ENCODE assay signal across 10 mouse cellular contexts in genomic region chr9:109122553-109123085, GRCm38 (mm10). TPM values are rescaled to one million over a fixed set of nuclear protein-coding genes. Genes with fewer than 3 reads are reported as not detected.
DNase-seq lines count a peak whose midpoint lies in the region; ATAC-seq and TF ChIP-seq lines count a peak whose summit lies in the region.
"Had no signal": no experiment of that assay in that cellular context is flagged by ENCODE, and none has a peak within 500 bp of the region (broad histone marks: within the 10 kb centered on the region; RNA-seq: fewer than 3 reads in every experiment).

No protein-coding gene starts in this region.

- TF ChIP-seq CTCF in midbrain, postnatal 0 days (IDR thresholded peaks at IDR 0.05), result peak; percentile 79

- no peak for ATAC-seq in midbrain, postnatal 0 days (ENCODE audit: low FRiP score)

- no peak overlapping the region for H3K4me2 ChIP-seq in midbrain, postnatal 0 days (ENCODE audit: low read depth, low read length, poor library complexity, severe bottlenecking)
- H3K4me2 ChIP-seq: liver, embryonic 13.5 days had no signal

- H3K4me3 ChIP-seq in midbrain, postnatal 0 days (ENCODE audit: low read depth, low read length), result no peak overlapping the region
- H3K4me3 ChIP-seq: liver, embryonic 13.5 days had no signal

- no peak overlapping the region for H3K9ac ChIP-seq in midbrain, postnatal 0 days (replicated peaks; ENCODE audit: low read length, poor library complexity, severe bottlenecking)
- H3K9ac ChIP-seq: liver, embryonic 13.5 days had no signal

- peaks cover 9% of the 10 kb centered on the region for H3K36me3 ChIP-seq in midbrain, postnatal 0 days (ENCODE audit: insufficient read depth, low read length)

- no peaks in the 10 kb centered on the region for H3K9me3 ChIP-seq in midbrain, postnatal 0 days (ENCODE audit: low read length)
- H3K9me3 ChIP-seq: liver, embryonic 13.5 days had no signal

- peak; percentile 22 for DNase-seq in cerebellum, adult 11 months
- DNase-seq in cerebellum, adult 11-12 months, result no peak
- peak; percentile 29 for DNase-seq in layer of hippocampus, adult 9-10 months (ENCODE audit: low spot score)
- no peak for DNase-seq in layer of hippocampus, postnatal 25 days (ENCODE audit: extremely low spot score in 1 of 2, low spot score in 1 of 2)
- peak; percentile 55 for DNase-seq in adipocyte (ENCODE audit: low spot score)
- peak; percentile 41 for DNase-seq in hindlimb bud, embryonic 11.5 days (ENCODE audit: extremely low spot score, low read depth, low spot score)
- DNase-seq in midbrain, postnatal 0 days (ENCODE audit: low spot score), result peak; percentile 65
- DNase-seq in adrenal gland, adult 8-10 months, result no peak
- DNase-seq: liver, embryonic 13.5 days had no signal

- no peak overlapping the region for H3K27ac ChIP-seq in midbrain, postnatal 0 days (ENCODE audit: low read depth, low read length)
- H3K27ac ChIP-seq: liver, embryonic 13.5 days had no signal

- 46% methylated on average over 2 of the region's 2 CpGs for WGBS in midbrain, postnatal 0 days

- H3K4me1 ChIP-seq in midbrain, postnatal 0 days (ENCODE audit: insufficient read depth, low read length), result no peaks in the 10 kb centered on the region
- H3K4me1 ChIP-seq: liver, embryonic 13.5 days had no signal

- no peaks in the 10 kb centered on the region for H3K27me3 ChIP-seq in midbrain, postnatal 0 days (ENCODE audit: insufficient read depth, low read length)
- H3K27me3 ChIP-seq: liver, embryonic 13.5 days had no signal

RNA-seq across cellular contexts. Expression of gene Plxnb1, which starts 27.4 kb away (rescaled TPM):
- 10 to 100 TPM; 83.2 to 98.9 TPM for total RNA-seq in layer of hippocampus, postnatal 25 days (2021)
- total RNA-seq in midbrain, postnatal 0 days (2014; rRNA removed), result 64.8 and 73.2 TPM in 2 replicates
- polyA plus RNA-seq in midbrain, postnatal 0 days (2015; fragmentation: Nextera tagmentation; extraction: Ambion mirVana), result 10.2 and 11.1 TPM in 2 replicates
- 100 to 1,000 TPM; 128 to 173 (median 140) TPM for total RNA-seq in adrenal gland, adult 8-10 months (2022)

RNA-seq across cellular contexts. Expression of gene Fbxw21, which starts 39.2 kb away (rescaled TPM):
- total RNA-seq in layer of hippocampus, postnatal 25 days (2021), result not detected
- not detected in 2 replicates for total RNA-seq in midbrain, postnatal 0 days (2014; rRNA removed)
- polyA plus RNA-seq in midbrain, postnatal 0 days (2015; fragmentation: Nextera tagmentation; extraction: Ambion mirVana), result not detected in 2 replicates
- not detected for total RNA-seq in adrenal gland, adult 8-10 months (2022)
- polyA plus RNA-seq: liver, embryonic 13.5 days; small intestine, adult 2 months had no signal

RNA-seq across cellular contexts. Expression of gene Tma7, which starts 40.2 kb away (rescaled TPM):
- total RNA-seq in layer of hippocampus, postnatal 25 days (2021), result 100 to 1,000 TPM; 311 to 321 TPM
- total RNA-seq in midbrain, postnatal 0 days (2014; rRNA removed), result 129 and 162 TPM in 2 replicates
- 766 and 825 TPM in 2 replicates for polyA plus RNA-seq in midbrain, postnatal 0 days (2015; fragmentation: Nextera tagmentation; extraction: Ambion mirVana)
- total RNA-seq in adrenal gland, adult 8-10 months (2022), result 100 to 1,000 TPM; 342 to 453 (median 370) TPM

RNA-seq across cellular contexts. Expression of gene Ccdc51, which starts 40.3 kb away (rescaled TPM):
- 1 to 10 TPM; 8.1 to 8.4 TPM for total RNA-seq in layer of hippocampus, postnatal 25 days (2021)
- 6.9 and 7.4 TPM in 2 replicates for total RNA-seq in midbrain, postnatal 0 days (2014; rRNA removed)
- 4.8 and 7.1 TPM in 2 replicates for polyA plus RNA-seq in midbrain, postnatal 0 days (2015; fragmentation: Nextera tagmentation; extraction: Ambion mirVana)
- total RNA-seq in adrenal gland, adult 8-10 months (2022), result 10 to 100 TPM; 17.3 to 20.0 (median 18.7) TPM

RNA-seq across cellular contexts. Expression of gene Atrip, which starts 48.7 kb away (rescaled TPM):
- 10 to 100 TPM; 21.7 to 25.7 TPM for total RNA-seq in layer of hippocampus, postnatal 25 days (2021)
- total RNA-seq in midbrain, postnatal 0 days (2014; rRNA removed), result 34.7 and 35.1 TPM in 2 replicates
- polyA plus RNA-seq in midbrain, postnatal 0 days (2015; fragmentation: Nextera tagmentation; extraction: Ambion mirVana), result 32.9 and 34.7 TPM in 2 replicates
- total RNA-seq in adrenal gland, adult 8-10 months (2022), result 10 to 100 TPM; 16.3 to 27.7 (median 22.2) TPM

Comparison
In these comparisons a context has a peak if more than half of its experiments do, and no peak if none do; other contexts are left out.
1. DNase-seq: peak in cerebellum, adult 11 months (single experiment), layer of hippocampus, adult 9-10 months (single experiment), adipocyte (single experiment), hindlimb bud, embryonic 11.5 days (single experiment) and midbrain, postnatal 0 days (single experiment); none in cerebellum, adult 11-12 months (single experiment), layer of hippocampus, postnatal 25 days (0 of 2) and adrenal gland, adult 8-10 months (single experiment).